Mouse (Mus musculus): ENCODE data around the gene Akr1b8.
"Not testable (repeated sequence)": the region's sequence is repeated elsewhere in the genome, so short reads cannot be mapped to it uniquely, and the experiment has no call there.

Akr1b8 gene

DNA sequence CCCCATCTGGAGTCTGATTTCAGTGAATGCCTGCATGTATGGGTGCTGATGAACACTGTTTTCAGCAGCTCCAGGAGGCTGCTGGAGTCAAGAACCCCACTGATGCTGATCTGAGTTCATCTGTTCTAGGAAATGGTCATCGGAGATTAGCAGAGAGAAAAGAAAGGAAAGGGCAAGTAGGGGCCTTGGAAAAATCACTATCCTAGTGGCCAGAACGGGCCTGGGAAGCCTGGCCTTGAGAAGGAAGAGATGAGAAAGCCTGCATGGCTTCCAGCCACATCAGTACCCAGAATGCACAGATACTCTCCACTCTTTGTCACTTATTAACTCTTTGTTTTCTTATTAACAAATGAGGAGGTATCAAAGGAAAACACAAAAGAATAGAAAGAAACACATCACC is 46.8 kb downstream of the Akr1b8 start:
- no peak for DNase-seq (ENCODE audit: low read depth, low spot score)

DNA sequence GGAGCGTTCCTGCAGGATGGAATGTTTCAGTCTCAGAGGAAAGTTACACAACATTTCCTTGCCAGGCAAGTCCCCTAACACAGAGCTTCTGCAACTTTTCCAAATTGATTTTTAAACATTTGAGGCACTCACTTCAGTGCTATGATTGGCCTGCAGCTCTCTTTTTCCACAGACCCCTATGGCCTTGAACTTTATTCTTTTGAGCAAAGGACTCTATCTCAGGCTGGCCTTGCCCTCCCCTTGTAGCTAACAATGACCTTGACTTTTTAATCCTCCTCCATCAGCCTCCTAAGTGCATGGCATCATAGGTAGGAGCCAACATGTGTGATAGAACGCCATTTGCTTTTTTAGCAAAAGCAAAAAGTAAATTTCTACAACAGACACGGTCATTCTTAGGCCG is 52.8 kb downstream of the Akr1b8 start:
- no peak for DNase-seq (ENCODE audit: low read depth, low spot score)

DNA sequence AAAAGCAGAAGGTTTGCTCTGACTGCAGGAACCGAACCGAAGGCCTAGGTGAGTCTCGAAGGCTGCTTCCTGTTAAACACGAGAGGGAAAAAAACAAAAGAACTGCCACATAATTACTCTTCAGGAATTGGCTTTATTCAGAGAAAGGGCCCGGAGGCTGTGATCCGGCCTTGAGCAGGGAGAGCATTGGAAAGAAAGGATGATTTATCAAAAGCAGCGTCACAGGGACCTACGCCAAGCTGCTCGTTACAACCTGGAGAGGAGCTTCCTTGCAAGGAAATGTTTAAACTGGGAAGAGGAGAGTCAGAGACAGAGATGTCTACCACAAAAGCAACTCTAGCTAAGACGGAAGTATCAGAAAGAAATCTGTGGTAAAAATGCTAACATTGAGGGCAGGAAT is 53.5 kb downstream of the Akr1b8 start:
- DNase-seq (ENCODE audit: low read depth, low spot score), result no peak

DNA sequence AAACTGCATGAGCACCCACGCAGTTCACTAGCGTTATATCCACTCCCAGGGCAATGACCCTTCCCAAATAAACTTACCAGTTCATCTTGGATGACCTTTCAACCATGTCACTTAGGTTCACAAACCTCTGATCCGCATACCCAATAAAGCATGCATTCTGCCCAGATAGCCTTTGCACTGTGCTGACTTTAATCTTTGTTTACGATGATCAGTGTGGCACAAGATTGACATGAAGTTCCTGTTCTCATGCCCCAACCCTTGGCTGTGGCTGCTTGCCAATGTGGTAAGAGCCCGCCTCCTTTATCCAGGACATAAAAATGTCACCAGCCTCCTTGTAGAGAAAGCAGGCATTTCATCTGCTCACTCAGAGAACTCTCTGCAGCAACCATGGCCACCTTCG is 58.1 kb downstream of the Akr1b8 start, which contains the start of gene Akr1b7:
Gene Akr1b7 (plus strand): TSS at position 312 of the 400 bp plus-strand sequence.
- DNase-seq (ENCODE audit: low read depth, low spot score), result no peak

DNA sequence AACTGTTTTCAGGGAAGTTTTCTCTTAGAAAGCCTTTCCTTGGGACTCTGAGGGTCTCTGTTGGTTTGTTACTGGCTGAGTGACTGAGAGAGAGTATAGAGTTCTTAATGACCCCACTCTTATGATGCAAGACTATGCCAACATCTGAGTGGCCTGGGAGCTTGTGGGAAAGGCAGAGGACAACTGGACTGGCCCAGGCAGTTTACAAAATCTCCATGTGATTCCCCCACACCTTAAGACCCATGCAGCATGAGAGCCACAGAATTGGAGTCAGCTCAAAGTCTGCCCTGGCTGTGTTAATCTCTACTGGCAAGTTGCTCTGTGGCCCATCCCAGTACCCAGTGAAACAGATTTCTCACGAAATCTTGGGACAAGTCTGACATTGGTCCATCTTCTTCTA is 58.8 kb downstream of the Akr1b8 start:
- DNase-seq (ENCODE audit: low read depth, low spot score), result no peak

DNA sequence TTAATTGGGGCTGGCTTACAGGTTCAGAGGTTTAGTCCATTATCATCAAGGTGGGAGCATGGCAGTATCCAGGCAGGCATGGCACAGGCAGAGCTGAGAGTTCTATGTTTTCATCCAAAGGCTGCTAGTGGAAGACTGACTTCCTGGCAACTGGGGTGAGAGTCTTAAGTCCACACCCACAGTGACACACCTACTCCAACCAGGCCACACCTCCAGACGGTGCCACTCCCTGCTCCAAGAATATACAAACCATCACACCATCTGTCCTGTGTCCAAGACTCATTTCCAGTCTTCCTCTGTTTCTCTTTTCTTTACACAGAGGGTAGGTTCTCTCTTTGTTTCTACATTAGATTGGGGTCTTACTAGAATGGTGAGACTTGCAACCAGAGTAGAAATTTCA is 59.5 kb downstream of the Akr1b8 start:
- not testable (repeated sequence) for DNase-seq (ENCODE audit: low read depth, low spot score)

DNA sequence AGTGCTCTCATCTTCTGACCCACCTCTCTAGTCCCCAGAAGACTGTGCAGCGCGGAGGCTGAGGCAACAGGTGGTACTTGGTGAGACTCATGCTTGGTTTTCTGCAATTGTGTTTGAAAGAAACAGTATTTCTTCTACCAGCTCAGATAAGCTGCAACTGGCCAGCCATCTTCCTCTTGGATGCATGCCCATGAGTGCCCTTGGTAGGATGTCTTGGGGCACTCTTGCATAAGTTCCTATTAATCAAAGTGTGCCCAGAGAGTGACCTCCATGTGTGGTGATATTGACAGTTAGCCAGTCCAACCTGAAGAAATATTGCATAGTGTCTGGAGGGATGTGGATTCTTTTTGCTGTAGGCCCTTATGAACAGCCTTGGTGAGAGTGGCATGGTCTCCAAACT is 62.6 kb downstream of the Akr1b8 start:
- no peak for DNase-seq (ENCODE audit: low read depth, low spot score)
